Mouse (Mus musculus): ENCODE data around the gene Snw1. TPM values are rescaled to one million over a fixed set of nuclear protein-coding genes. Genes with fewer than 3 reads are reported as not detected.

Gene Snw1
- polyA plus RNA-seq, 1 experiment from 2014 or later: 101 TPM

GRCm38 (mm10) chr12:87428295-87428694, 43.8 kb downstream of the Snw1 start:
- WGBS: 84% methylated on average over 2 of the region's 2 CpGs
- H3K27ac ChIP-seq (ENCODE audit: low read depth, low read length): no peak overlapping the region
- no peak overlapping the region for H3K9ac ChIP-seq (replicated peaks; ENCODE audit: low read depth, low read length)
- peaks cover 3% of the 10 kb centered on the region; the same call in 1 of the 2 replicates for H3K4me1 ChIP-seq (ENCODE audit: control insufficient read depth, insufficient read depth, low read length)
- peaks cover 61% of the 10 kb centered on the region for H3K36me3 ChIP-seq (ENCODE audit: control insufficient read depth, insufficient read depth, low read length)
- ATAC-seq (ENCODE audit: low read depth): no peak
- no peaks in the 10 kb centered on the region for H3K27me3 ChIP-seq (ENCODE audit: control insufficient read depth, insufficient read depth, low read length)
- H3K4me3 ChIP-seq (ENCODE audit: low read depth, low read length): no peak overlapping the region
- H3K9me3 ChIP-seq (ENCODE audit: control insufficient read depth, low read length): no peaks in the 10 kb centered on the region
- no peak overlapping the region for H3K4me2 ChIP-seq (ENCODE audit: low read depth, low read length)

- Histone ChIP-seq H3K27ac (ENCODE audit: low read depth, low read length) (no peak overlapping the region), H3K4me3 (ENCODE audit: low read depth, low read length) (no peak overlapping the region), H3K9ac (replicated peaks; ENCODE audit: low read depth, low read length) (no peak overlapping the region), H3K36me3 (ENCODE audit: control insufficient read depth, insufficient read depth, low read length) (peaks cover 46% of the 10 kb centered on the region), H3K4me2 (ENCODE audit: low read depth, low read length) (no peak overlapping the region), H3K9me3 (ENCODE audit: control insufficient read depth, low read length) (no peaks in the 10 kb centered on the region), H3K27me3 (ENCODE audit: control insufficient read depth, insufficient read depth, low read length) (no peaks in the 10 kb centered on the region), H3K4me1 (ENCODE audit: control insufficient read depth, insufficient read depth, low read length) (peaks cover 3% of the 10 kb centered on the region; the same call in 1 of the 2 replicates)
- no peak for ATAC-seq (ENCODE audit: low read depth)
- 94% methylated on average over 5 of the region's 5 CpGs for WGBS
Measured at GRCm38 (mm10) chr12:87426354-87427031, 45.6 kb downstream of the Snw1 start.

GRCm38 (mm10) chr12:87424516-87424915, 47.6 kb downstream of the Snw1 start:
- 33% methylated on average over 3 of the region's 3 CpGs for WGBS
- no peak for ATAC-seq (ENCODE audit: low read depth)
- no peak overlapping the region for H3K4me3 ChIP-seq (ENCODE audit: low read depth, low read length)
- no peaks in the 10 kb centered on the region for H3K9me3 ChIP-seq (ENCODE audit: control insufficient read depth, low read length)
- H3K9ac ChIP-seq (replicated peaks; ENCODE audit: low read depth, low read length): no peak overlapping the region
- peaks cover 7% of the 10 kb centered on the region; the same call in 1 of the 2 replicates for H3K4me1 ChIP-seq (ENCODE audit: control insufficient read depth, insufficient read depth, low read length)
- H3K27me3 ChIP-seq (ENCODE audit: control insufficient read depth, insufficient read depth, low read length): no peaks in the 10 kb centered on the region
- H3K27ac ChIP-seq (ENCODE audit: low read depth, low read length): no peak overlapping the region
- H3K36me3 ChIP-seq (ENCODE audit: control insufficient read depth, insufficient read depth, low read length): peaks cover 29% of the 10 kb centered on the region
- H3K4me2 ChIP-seq (ENCODE audit: low read depth, low read length): no peak overlapping the region

GRCm38 (mm10) chr12:87423700-87424099, 48.4 kb downstream of the Snw1 start:
- Histone ChIP-seq H3K4me1 (ENCODE audit: control insufficient read depth, insufficient read depth, low read length) (peaks cover 15% of the 10 kb centered on the region), H3K4me2 (ENCODE audit: low read depth, low read length) (no peak overlapping the region), H3K4me3 (ENCODE audit: low read depth, low read length) (no peak overlapping the region), H3K27me3 (ENCODE audit: control insufficient read depth, insufficient read depth, low read length) (no peaks in the 10 kb centered on the region), H3K9ac (replicated peaks; ENCODE audit: low read depth, low read length) (no peak overlapping the region), H3K36me3 (ENCODE audit: control insufficient read depth, insufficient read depth, low read length) (peaks cover 21% of the 10 kb centered on the region; the same call in 1 of the 2 replicates), H3K27ac (ENCODE audit: low read depth, low read length) (no peak overlapping the region), H3K9me3 (ENCODE audit: control insufficient read depth, low read length) (no peaks in the 10 kb centered on the region)
- no peak for ATAC-seq (ENCODE audit: low read depth)
- WGBS: 48% methylated on average over 1 of the region's 1 CpGs

GRCm38 (mm10) chr12:87421708-87422507, 50.2 kb downstream of the Snw1 start:
- 60% methylated on average over 5 of the region's 5 CpGs for WGBS
- no peak for ATAC-seq (ENCODE audit: low read depth)

GRCm38 (mm10) chr12:87419974-87420485, 52.0 kb downstream of the Snw1 start:
- Histone ChIP-seq H3K4me3 (ENCODE audit: low read depth, low read length) (no peak overlapping the region), H3K9me3 (ENCODE audit: control insufficient read depth, low read length) (no peaks in the 10 kb centered on the region), H3K4me1 (ENCODE audit: control insufficient read depth, insufficient read depth, low read length) (peaks cover 15% of the 10 kb centered on the region), H3K27me3 (ENCODE audit: control insufficient read depth, insufficient read depth, low read length) (no peaks in the 10 kb centered on the region), H3K4me2 (ENCODE audit: low read depth, low read length) (no peak overlapping the region), H3K36me3 (ENCODE audit: control insufficient read depth, insufficient read depth, low read length) (no peaks in the 10 kb centered on the region), H3K27ac (ENCODE audit: low read depth, low read length) (peak overlapping the region; percentile 84), H3K9ac (replicated peaks; ENCODE audit: low read depth, low read length) (no peak overlapping the region)
- 54% methylated on average over 12 of the region's 12 CpGs for WGBS
- ATAC-seq (ENCODE audit: low read depth): no peak; the same call in 1 of the 2 replicates

More at GRCm38 (mm10) chr12:87421708-87422507, 50.2 kb downstream of the Snw1 start:
- Histone ChIP-seq H3K4me1 (ENCODE audit: control insufficient read depth, insufficient read depth, low read length) (peaks cover 15% of the 10 kb centered on the region), H3K4me3 (ENCODE audit: low read depth, low read length) (no peak overlapping the region), H3K4me2 (ENCODE audit: low read depth, low read length) (no peak overlapping the region), H3K36me3 (ENCODE audit: control insufficient read depth, insufficient read depth, low read length) (peaks cover 4% of the 10 kb centered on the region; the same call in 1 of the 2 replicates), H3K9me3 (ENCODE audit: control insufficient read depth, low read length) (no peaks in the 10 kb centered on the region), H3K27ac (ENCODE audit: low read depth, low read length) (no peak overlapping the region), H3K27me3 (ENCODE audit: control insufficient read depth, insufficient read depth, low read length) (no peaks in the 10 kb centered on the region), H3K9ac (replicated peaks; ENCODE audit: low read depth, low read length) (no peak overlapping the region)

- Histone ChIP-seq H3K36me3 (ENCODE audit: control insufficient read depth, insufficient read depth, low read length) (no peaks in the 10 kb centered on the region), H3K9ac (replicated peaks; ENCODE audit: low read depth, low read length) (no peak overlapping the region), H3K4me3 (ENCODE audit: low read depth, low read length) (no peak overlapping the region), H3K27me3 (ENCODE audit: control insufficient read depth, insufficient read depth, low read length) (no peaks in the 10 kb centered on the region), H3K4me2 (ENCODE audit: low read depth, low read length) (no peak overlapping the region), H3K27ac (ENCODE audit: low read depth, low read length) (peak overlapping the region; percentile 84), H3K4me1 (ENCODE audit: control insufficient read depth, insufficient read depth, low read length) (peaks cover 12% of the 10 kb centered on the region), H3K9me3 (ENCODE audit: control insufficient read depth, low read length) (no peaks in the 10 kb centered on the region)
- WGBS: 15% methylated on average over 5 of the region's 5 CpGs
- ATAC-seq (ENCODE audit: low read depth): peak; percentile 92
Measured at GRCm38 (mm10) chr12:87418921-87419320, 53.2 kb downstream of the Snw1 start.

GRCm38 (mm10) chr12:87416690-87417089, 55.4 kb downstream of the Snw1 start:
- Histone ChIP-seq H3K4me3 (ENCODE audit: low read depth, low read length) (no peak overlapping the region), H3K27ac (ENCODE audit: low read depth, low read length) (no peak overlapping the region), H3K4me1 (ENCODE audit: control insufficient read depth, insufficient read depth, low read length) (peaks cover 12% of the 10 kb centered on the region), H3K9me3 (ENCODE audit: control insufficient read depth, low read length) (no peaks in the 10 kb centered on the region), H3K9ac (replicated peaks; ENCODE audit: low read depth, low read length) (no peak overlapping the region), H3K4me2 (ENCODE audit: low read depth, low read length) (no peak overlapping the region), H3K36me3 (ENCODE audit: control insufficient read depth, insufficient read depth, low read length) (no peaks in the 10 kb centered on the region), H3K27me3 (ENCODE audit: control insufficient read depth, insufficient read depth, low read length) (no peaks in the 10 kb centered on the region)
- 34% methylated on average over 7 of the region's 7 CpGs for WGBS
- ATAC-seq (ENCODE audit: low read depth): no peak

GRCm38 (mm10) chr12:87415358-87415757, 56.7 kb downstream of the Snw1 start:
- Histone ChIP-seq H3K4me2 (ENCODE audit: low read depth, low read length) (no peak overlapping the region), H3K27me3 (ENCODE audit: control insufficient read depth, insufficient read depth, low read length) (no peaks in the 10 kb centered on the region), H3K4me1 (ENCODE audit: control insufficient read depth, insufficient read depth, low read length) (peaks cover 12% of the 10 kb centered on the region), H3K9me3 (ENCODE audit: control insufficient read depth, low read length) (no peaks in the 10 kb centered on the region), H3K27ac (ENCODE audit: low read depth, low read length) (no peak overlapping the region), H3K9ac (replicated peaks; ENCODE audit: low read depth, low read length) (no peak overlapping the region), H3K4me3 (ENCODE audit: low read depth, low read length) (no peak overlapping the region), H3K36me3 (ENCODE audit: control insufficient read depth, insufficient read depth, low read length) (no peaks in the 10 kb centered on the region)
- WGBS: 82% methylated on average over 4 of the region's 4 CpGs
- ATAC-seq (ENCODE audit: low read depth): no peak

All from neural tube, embryonic 14.5 days (tissue).